Mouse (Mus musculus): ENCODE measurements at regions not wholly inside any gene's neighbourhood (a gene's known extent, or its start where the extent isn't known, plus 50 kb on each side); places are given as distances from the start of the nearest gene placed in this dataset.

- DNase-seq (ENCODE audit: low spot score) = no peak
Observed at GRCm38 (mm10) chr1:61318042-61318441, 320.6 kb upstream of the Pard3b start.

GRCm38 (mm10) chr1:61321513-61322145 lies 317.0 kb upstream of the Pard3b start:
- DNase-seq (ENCODE audit: low spot score) = no peak

- DNase-seq (ENCODE audit: low spot score) = no peak
Observed at GRCm38 (mm10) chr1:61331456-61331855, 307.2 kb upstream of the Pard3b start.

- DNase-seq (ENCODE audit: low spot score) = no peak
Observed at GRCm38 (mm10) chr1:61331906-61332305, 306.7 kb upstream of the Pard3b start.

DNA sequence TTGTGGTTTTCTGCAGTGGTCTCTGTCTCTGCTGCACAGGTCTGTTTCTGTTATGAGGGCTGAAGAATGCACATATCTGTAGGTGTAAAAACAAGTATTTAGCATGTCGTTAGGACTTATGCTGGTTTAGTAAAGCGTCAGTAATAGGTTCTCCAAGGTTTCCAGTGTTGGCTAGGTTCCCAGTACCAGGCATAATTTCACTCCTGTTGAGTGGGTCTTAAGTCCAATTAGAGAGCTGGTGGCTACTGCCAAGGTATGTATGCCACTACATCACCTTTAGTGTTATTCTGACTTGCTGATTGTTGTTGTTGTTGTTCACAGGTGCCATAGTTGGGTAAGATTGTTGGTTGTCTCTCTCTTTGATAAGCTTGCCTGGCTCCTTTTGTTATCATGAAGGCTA lies 302.3 kb upstream of the Pard3b start:
- no peak for DNase-seq (ENCODE audit: low spot score)

- no peak for DNase-seq (ENCODE audit: low spot score)
Observed at GRCm38 (mm10) chr1:61352921-61353320, 285.7 kb upstream of the Pard3b start.

DNA sequence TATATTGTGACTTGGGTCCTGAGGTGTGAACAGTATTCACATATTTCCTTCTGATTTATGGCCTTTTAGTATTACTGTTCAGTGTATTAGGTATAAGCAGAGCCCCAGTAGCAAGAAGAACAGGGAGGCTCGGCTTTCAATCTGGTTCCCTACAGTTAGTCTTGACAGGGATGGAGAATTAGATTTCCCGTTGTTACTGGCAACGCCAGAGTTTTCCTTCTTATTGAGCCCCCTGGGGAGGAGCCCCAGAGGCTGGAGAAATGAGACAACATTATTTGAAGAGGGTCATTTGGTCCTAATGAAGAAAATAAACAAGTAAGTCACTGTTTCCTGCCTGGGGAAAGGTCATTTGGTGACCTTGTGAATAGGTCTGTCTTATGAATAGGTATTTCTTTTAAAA lies 285.1 kb upstream of the Pard3b start:
- no peak for DNase-seq (ENCODE audit: low spot score)

- DNase-seq (ENCODE audit: low spot score) = no peak
Observed at GRCm38 (mm10) chr1:61355241-61355640, 283.4 kb upstream of the Pard3b start.

DNA sequence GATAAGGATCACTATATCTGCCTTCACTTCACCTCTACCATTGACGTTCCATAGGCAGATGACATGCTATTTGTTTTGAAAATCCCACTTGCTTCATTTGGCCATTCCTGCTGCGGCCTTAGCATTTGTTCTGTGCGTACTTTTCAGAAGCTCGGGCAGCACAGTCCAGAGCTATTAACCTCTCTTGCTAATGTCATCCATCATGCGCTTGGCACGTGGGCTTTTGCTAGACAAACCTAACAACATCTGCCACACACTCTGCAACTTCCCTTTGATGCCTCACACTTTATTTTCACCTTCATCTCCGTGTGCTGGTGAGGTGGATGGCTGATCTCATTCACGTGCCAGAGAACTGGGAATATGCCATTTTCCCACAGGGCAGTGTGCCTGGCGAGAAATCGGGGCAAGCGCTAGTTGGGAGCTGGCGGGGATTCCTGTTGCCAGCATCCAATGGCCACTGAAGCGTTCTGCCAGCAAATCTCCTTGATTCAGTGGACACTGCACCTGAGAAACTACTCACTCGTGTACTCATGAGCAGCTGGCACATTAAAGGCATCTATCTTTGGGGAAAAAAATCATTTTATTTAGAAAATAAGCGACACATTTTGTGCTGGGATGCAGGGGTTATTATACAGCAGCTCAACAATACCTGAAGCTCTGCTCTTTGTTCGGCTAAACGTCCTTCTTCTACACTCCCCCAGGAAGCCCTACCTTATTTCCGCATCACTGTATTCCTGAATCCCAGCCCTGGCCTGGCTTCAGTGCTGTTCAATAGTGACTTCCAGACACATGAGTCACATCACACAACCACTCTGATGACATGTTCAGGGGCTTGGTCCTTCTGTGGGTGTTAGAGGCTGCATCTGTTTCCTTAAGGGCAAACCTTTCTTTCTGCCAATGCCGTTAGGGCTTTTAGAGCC lies 279.4 kb upstream of the Pard3b start:
- DNase-seq (ENCODE audit: low spot score) = no peak

DNA sequence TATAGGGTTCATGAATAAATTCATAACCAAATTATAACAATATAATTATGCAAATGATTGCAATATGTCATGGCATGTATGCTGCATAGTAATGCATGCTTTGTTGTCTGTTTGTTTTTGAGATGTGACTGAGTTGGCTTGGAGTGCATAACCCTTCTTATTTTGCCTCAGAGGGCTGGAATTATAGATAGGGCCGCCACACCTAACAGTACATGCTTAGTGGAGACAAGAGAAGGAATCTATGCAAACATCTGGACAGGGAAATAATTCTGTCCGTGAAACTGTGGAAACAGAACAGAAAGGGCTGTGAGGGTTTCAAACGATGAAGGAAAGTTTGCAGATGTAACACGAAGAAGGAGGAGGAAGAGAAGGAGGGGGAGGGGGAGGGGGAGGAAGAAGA lies 266.0 kb upstream of the Pard3b start:
- no peak for DNase-seq (ENCODE audit: low spot score)

DNA sequence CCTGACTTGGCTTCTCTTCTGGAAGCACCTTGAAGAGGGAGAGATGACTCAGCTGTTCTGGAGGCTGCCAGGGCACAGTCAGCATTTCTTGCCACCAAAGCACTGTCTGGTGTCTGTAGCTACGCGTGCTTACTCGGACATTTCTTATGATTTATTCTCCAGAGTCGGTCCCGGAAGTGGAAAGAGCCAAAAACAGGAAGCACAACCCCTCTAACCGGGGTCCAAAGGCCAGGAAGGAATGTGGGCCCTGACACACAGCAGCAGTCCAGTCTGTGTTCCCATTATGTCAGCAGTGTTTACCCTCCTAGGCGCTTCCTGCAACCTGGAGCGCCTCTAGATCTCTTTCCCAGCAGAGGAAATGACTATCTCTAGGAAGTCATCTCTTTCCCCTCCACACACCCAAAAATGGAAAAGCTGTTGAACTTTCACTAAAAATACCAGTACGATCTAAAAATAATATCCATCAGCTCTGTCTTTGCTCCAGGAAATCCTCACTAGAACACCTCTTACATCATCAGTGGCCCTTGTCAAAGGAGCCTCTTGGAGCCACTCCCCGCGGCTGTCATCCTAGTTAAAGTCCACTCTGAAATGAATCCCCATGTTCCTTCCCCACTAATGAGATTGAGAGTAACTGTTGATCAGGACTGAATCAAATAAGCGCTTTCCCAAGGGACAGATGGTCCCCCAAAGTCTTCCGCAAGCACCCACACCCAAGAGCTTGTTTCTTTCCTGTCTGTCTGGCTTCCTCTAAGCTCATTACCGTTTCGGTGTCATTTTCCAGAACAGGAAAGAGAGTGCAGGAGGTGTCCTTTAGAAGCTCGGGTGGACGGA lies 264.7 kb upstream of the Pard3b start:
- no peak for DNase-seq (ENCODE audit: low spot score)

GRCm38 (mm10) chr1:61376417-61376816 lies 262.2 kb upstream of the Pard3b start:
- no peak for DNase-seq (ENCODE audit: low spot score)

GRCm38 (mm10) chr1:61377070-61377469 lies 261.6 kb upstream of the Pard3b start:
- DNase-seq (ENCODE audit: low spot score) = peak; percentile 39

DNA sequence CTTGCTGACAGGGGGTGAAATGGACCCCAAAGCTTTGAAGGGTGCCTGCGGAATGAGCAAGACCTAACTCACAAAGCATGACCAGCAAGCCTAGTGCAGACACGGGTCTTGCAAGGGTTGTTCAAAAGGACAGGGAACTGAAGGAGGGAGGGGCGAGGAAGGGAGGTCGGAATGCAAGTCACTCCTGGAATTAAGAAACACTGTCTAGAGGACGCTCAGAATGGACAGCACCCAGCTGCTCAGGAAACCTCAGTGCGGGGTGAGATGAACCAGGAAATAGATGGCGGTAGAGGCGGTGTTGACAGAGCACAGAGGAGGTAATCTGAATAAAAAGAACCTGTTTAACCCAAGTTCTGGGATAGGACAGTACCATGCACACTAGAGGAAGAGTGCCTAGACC lies 260.4 kb upstream of the Pard3b start:
- no peak for DNase-seq (ENCODE audit: low spot score)

DNA sequence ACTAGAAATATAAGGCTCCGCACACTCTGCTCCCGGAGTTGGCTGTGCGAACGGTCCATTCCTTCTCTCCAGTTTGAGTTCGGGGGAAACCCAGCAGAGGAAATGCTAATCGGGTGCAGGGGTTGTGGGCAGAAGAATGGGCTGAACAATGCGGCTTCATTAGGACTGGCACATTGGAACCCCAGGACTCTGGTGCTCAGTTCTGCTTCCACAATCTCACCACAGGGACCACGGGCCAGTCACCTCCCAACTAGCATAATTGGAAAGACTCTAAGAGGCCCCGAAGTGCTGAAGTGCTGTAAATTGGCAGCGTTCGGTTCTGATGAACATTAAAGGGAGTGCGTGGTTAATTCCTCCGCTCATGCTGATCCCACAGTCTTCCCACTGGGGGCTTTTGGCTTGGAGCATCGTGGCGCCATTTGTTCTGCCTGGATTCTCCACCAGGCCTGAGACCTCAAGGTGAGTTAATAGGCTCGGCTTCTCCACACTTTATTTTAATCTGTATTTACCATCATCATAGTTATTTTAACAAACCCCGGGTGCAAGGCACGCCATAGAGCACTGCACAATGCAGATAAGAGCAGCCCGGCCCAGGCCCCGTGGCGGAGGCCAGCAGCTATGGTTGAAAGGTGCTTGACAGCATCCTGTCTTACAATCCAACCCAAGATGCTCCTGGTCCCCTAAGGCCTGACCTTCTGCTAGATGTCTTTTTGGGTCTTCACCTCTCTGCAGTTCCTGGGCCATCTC lies 258.7 kb upstream of the Pard3b start:
- no peak for DNase-seq (ENCODE audit: low spot score)

- DNase-seq (ENCODE audit: low spot score) = no peak
Observed at GRCm38 (mm10) chr1:61387587-61387986, 251.0 kb upstream of the Pard3b start.

GRCm38 (mm10) chr1:61397796-61398195 lies 240.8 kb upstream of the Pard3b start:
- no peak for DNase-seq (ENCODE audit: low spot score)

DNA sequence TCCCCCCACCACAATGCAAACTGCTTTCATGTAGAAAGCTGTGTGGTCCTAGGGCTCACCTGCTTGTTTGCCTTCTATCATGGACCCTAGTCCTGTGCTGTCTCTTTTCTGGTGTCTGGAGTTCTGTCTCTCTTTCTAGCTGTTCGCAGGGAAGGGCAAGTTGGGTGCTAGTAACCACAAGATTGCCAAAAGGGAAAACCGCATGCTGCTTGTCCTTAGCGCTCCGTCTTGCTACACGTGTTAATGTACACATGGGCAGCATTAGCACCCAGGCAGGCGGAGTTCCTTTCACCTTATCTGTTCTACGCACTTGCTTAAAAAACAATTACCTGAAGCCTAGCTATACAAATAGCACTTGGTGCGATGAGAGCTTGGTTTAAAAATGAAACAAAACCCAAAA lies 236.3 kb upstream of the Pard3b start:
- no peak for DNase-seq (ENCODE audit: low spot score)

DNA sequence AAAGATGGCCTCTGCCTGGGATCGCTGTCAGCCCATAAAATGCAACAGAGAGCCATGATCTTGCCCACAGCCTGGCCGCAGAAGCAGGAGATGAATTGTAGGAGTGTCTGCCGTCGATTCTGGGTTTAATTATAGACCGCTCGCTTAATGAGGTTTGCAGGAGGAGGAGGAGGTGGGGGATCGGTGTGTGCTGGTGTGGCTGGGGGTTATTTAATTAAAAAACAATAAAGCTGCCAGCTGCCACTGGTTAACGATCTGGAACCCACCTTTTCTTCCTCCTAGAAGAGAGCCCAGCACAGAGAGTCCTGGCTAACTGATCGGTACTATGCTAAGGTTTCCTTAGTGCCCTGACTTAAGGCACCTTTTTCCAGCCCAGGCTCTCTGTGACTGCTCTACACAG lies 231.4 kb upstream of the Pard3b start:
- no peak for DNase-seq (ENCODE audit: low spot score)

DNA sequence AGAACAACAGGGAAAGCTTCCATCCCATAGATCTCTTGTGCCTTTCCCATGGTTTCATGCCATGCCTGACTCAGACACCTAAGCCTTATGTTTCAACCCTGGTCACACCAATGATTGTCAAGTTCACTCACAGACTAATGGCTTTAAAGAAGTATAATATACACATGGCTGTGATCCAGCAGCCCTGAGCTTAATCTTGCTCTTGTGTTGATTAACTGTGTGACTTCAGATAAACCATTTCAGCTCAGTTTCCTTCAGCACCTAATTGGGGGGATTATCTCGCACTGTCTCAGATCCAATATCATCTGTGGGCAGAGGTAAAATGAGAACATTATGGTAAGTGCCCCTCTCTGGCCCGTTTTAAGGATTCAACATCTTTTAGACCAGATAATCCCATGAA lies 223.9 kb upstream of the Pard3b start:
- DNase-seq (ENCODE audit: low spot score) = no peak

GRCm38 (mm10) chr1:61415426-61416195 lies 223.0 kb upstream of the Pard3b start:
- no peak for DNase-seq (ENCODE audit: low spot score)

All from testis, postnatal 14 days (tissue).